Mouse (Mus musculus): ENCODE measurements at regions not wholly inside any gene's neighbourhood (a gene's known extent, or its start where the extent isn't known, plus 50 kb on each side); places are given as distances from the start of the nearest gene placed in this dataset.

- Histone ChIP-seq H3K27me3 (ENCODE audit: control insufficient read depth, insufficient read depth, low read length, poor library complexity, severe bottlenecking) (no peaks in the 10 kb centered on the region), H3K36me3 (ENCODE audit: control insufficient read depth, insufficient read depth, low read length, poor library complexity, severe bottlenecking) (no peaks in the 10 kb centered on the region)
- no peak for DNase-seq (ENCODE audit: low read depth, low spot score)
These were observed 136.9 kb upstream of the Gm6657 start for GRCm38 (mm10) chr12:78057166-78057565.

GRCm38 (mm10) chr12:78059965-78060364, 134.1 kb upstream of the Gm6657 start:
- no peaks in the 10 kb centered on the region for H3K27me3 ChIP-seq (ENCODE audit: control insufficient read depth, insufficient read depth, low read length, poor library complexity, severe bottlenecking)
- DNase-seq (ENCODE audit: low read depth, low spot score) = no peak
- no peaks in the 10 kb centered on the region for H3K36me3 ChIP-seq (ENCODE audit: control insufficient read depth, insufficient read depth, low read length, poor library complexity, severe bottlenecking)

- Histone ChIP-seq H3K36me3 (ENCODE audit: control insufficient read depth, insufficient read depth, low read length, poor library complexity, severe bottlenecking) (no peaks in the 10 kb centered on the region), H3K27me3 (ENCODE audit: control insufficient read depth, insufficient read depth, low read length, poor library complexity, severe bottlenecking) (no peaks in the 10 kb centered on the region)
- DNase-seq (ENCODE audit: low read depth, low spot score) = no peak
These were observed 128.0 kb upstream of the Gm6657 start for GRCm38 (mm10) chr12:78066024-78066423.

GRCm38 (mm10) chr12:78072935-78073334, 121.1 kb upstream of the Gm6657 start:
- no peak for DNase-seq (ENCODE audit: low read depth, low spot score)
- no peaks in the 10 kb centered on the region for H3K27me3 ChIP-seq (ENCODE audit: control insufficient read depth, insufficient read depth, low read length, poor library complexity, severe bottlenecking)
- no peaks in the 10 kb centered on the region for H3K36me3 ChIP-seq (ENCODE audit: control insufficient read depth, insufficient read depth, low read length, poor library complexity, severe bottlenecking)

- DNase-seq (ENCODE audit: low read depth, low spot score) = no peak
- Histone ChIP-seq H3K36me3 (ENCODE audit: control insufficient read depth, insufficient read depth, low read length, poor library complexity, severe bottlenecking) (no peaks in the 10 kb centered on the region), H3K27me3 (ENCODE audit: control insufficient read depth, insufficient read depth, low read length, poor library complexity, severe bottlenecking) (no peaks in the 10 kb centered on the region)
These were observed 119.7 kb upstream of the Gm6657 start for GRCm38 (mm10) chr12:78074290-78074802.

GRCm38 (mm10) chr12:78077285-78077684, 116.8 kb upstream of the Gm6657 start:
- DNase-seq (ENCODE audit: low read depth, low spot score) = no peak
- Histone ChIP-seq H3K36me3 (ENCODE audit: control insufficient read depth, insufficient read depth, low read length, poor library complexity, severe bottlenecking) (no peaks in the 10 kb centered on the region), H3K27me3 (ENCODE audit: control insufficient read depth, insufficient read depth, low read length, poor library complexity, severe bottlenecking) (no peaks in the 10 kb centered on the region)

- DNase-seq (ENCODE audit: low read depth, low spot score) = no peak
- Histone ChIP-seq H3K36me3 (ENCODE audit: control insufficient read depth, insufficient read depth, low read length, poor library complexity, severe bottlenecking) (no peaks in the 10 kb centered on the region), H3K27me3 (ENCODE audit: control insufficient read depth, insufficient read depth, low read length, poor library complexity, severe bottlenecking) (no peaks in the 10 kb centered on the region)
These were observed 111.9 kb upstream of the Gm6657 start for GRCm38 (mm10) chr12:78082163-78082562.

GRCm38 (mm10) chr12:78086016-78086415, 108.0 kb upstream of the Gm6657 start:
- H3K36me3 ChIP-seq (ENCODE audit: control insufficient read depth, insufficient read depth, low read length, poor library complexity, severe bottlenecking) = no peaks in the 10 kb centered on the region
- DNase-seq (ENCODE audit: low read depth, low spot score) = no peak
- no peaks in the 10 kb centered on the region for H3K27me3 ChIP-seq (ENCODE audit: control insufficient read depth, insufficient read depth, low read length, poor library complexity, severe bottlenecking)

GRCm38 (mm10) chr12:78087921-78088320, 106.1 kb upstream of the Gm6657 start:
- no peak for DNase-seq (ENCODE audit: low read depth, low spot score)
- H3K27me3 ChIP-seq (ENCODE audit: control insufficient read depth, insufficient read depth, low read length, poor library complexity, severe bottlenecking) = no peaks in the 10 kb centered on the region
- no peaks in the 10 kb centered on the region for H3K36me3 ChIP-seq (ENCODE audit: control insufficient read depth, insufficient read depth, low read length, poor library complexity, severe bottlenecking)

GRCm38 (mm10) chr12:78094471-78094870, 99.6 kb upstream of the Gm6657 start:
- H3K27me3 ChIP-seq (ENCODE audit: control insufficient read depth, insufficient read depth, low read length, poor library complexity, severe bottlenecking) = no peaks in the 10 kb centered on the region
- no peak for DNase-seq (ENCODE audit: low read depth, low spot score)
- no peaks in the 10 kb centered on the region for H3K36me3 ChIP-seq (ENCODE audit: control insufficient read depth, insufficient read depth, low read length, poor library complexity, severe bottlenecking)

- DNase-seq (ENCODE audit: low read depth, low spot score) = no peak
- H3K36me3 ChIP-seq (ENCODE audit: control insufficient read depth, insufficient read depth, low read length, poor library complexity, severe bottlenecking) = no peaks in the 10 kb centered on the region
- no peaks in the 10 kb centered on the region for H3K27me3 ChIP-seq (ENCODE audit: control insufficient read depth, insufficient read depth, low read length, poor library complexity, severe bottlenecking)
These were observed 98.7 kb upstream of the Gm6657 start for GRCm38 (mm10) chr12:78095352-78095751.

- no peaks in the 10 kb centered on the region for H3K27me3 ChIP-seq (ENCODE audit: control insufficient read depth, insufficient read depth, low read length, poor library complexity, severe bottlenecking)
- DNase-seq (ENCODE audit: low read depth, low spot score) = no peak
These were observed 98.1 kb upstream of the Gm6657 start for GRCm38 (mm10) chr12:78095916-78096315.

GRCm38 (mm10) chr12:78097119-78097518, 96.9 kb upstream of the Gm6657 start:
- DNase-seq (ENCODE audit: low read depth, low spot score) = no peak
- H3K27me3 ChIP-seq (ENCODE audit: control insufficient read depth, insufficient read depth, low read length, poor library complexity, severe bottlenecking) = no peaks in the 10 kb centered on the region

More at GRCm38 (mm10) chr12:78095916-78096315, 98.1 kb upstream of the Gm6657 start:
- no peaks in the 10 kb centered on the region for H3K36me3 ChIP-seq (ENCODE audit: control insufficient read depth, insufficient read depth, low read length, poor library complexity, severe bottlenecking)

GRCm38 (mm10) chr12:78097692-78098091, 96.3 kb upstream of the Gm6657 start:
- no peak for DNase-seq (ENCODE audit: low read depth, low spot score)
- H3K36me3 ChIP-seq (ENCODE audit: control insufficient read depth, insufficient read depth, low read length, poor library complexity, severe bottlenecking) = no peaks in the 10 kb centered on the region
- H3K27me3 ChIP-seq (ENCODE audit: control insufficient read depth, insufficient read depth, low read length, poor library complexity, severe bottlenecking) = no peaks in the 10 kb centered on the region

More at GRCm38 (mm10) chr12:78097119-78097518, 96.9 kb upstream of the Gm6657 start:
- no peaks in the 10 kb centered on the region for H3K36me3 ChIP-seq (ENCODE audit: control insufficient read depth, insufficient read depth, low read length, poor library complexity, severe bottlenecking)

GRCm38 (mm10) chr12:78098765-78099194, 95.3 kb upstream of the Gm6657 start:
- Histone ChIP-seq H3K36me3 (ENCODE audit: control insufficient read depth, insufficient read depth, low read length, poor library complexity, severe bottlenecking) (no peaks in the 10 kb centered on the region), H3K27me3 (ENCODE audit: control insufficient read depth, insufficient read depth, low read length, poor library complexity, severe bottlenecking) (no peaks in the 10 kb centered on the region)
- DNase-seq (ENCODE audit: low read depth, low spot score) = no peak

- Histone ChIP-seq H3K36me3 (ENCODE audit: control insufficient read depth, insufficient read depth, low read length, poor library complexity, severe bottlenecking) (no peaks in the 10 kb centered on the region), H3K27me3 (ENCODE audit: control insufficient read depth, insufficient read depth, low read length, poor library complexity, severe bottlenecking) (no peaks in the 10 kb centered on the region)
- no peak for DNase-seq (ENCODE audit: low read depth, low spot score)
These were observed 94.3 kb upstream of the Gm6657 start for GRCm38 (mm10) chr12:78099761-78100160.
